Mouse (Mus musculus) heart, embryonic 14.5 days (tissue): ENCODE data around the gene Crnn. TPM values are rescaled to one million over a fixed set of nuclear protein-coding genes. Genes with fewer than 3 reads are reported as not detected.

Experiments used
- ATAC-seq: fragments of 200-750 bp; cut with Nextera tagmentation; 2 replicates; pipeline ENCODE4 v1.8.0; 2017; ENCODE audit warnings: low read depth, moderate TSS enrichment; ENCODE audit not compliant: insufficient number of reproducible peaks, insufficient read depth, low FRiP score
- H3K27ac ChIP-seq, 2 experiments: fragments of 200-500 bp in 1 of 2; fragments of 300-500 bp in 1 of 2; sonication (generic) in 1 of 2; replicated peaks in 1 of 2; 2 replicates each; pipeline ENCODE4 v1.5.1; 2012 to 2014; ENCODE audit warnings: low read depth in 2 of 2, low read length in 2 of 2, control low read depth in 1 of 2, mild to moderate bottlenecking in 1 of 2, mixed read lengths in 1 of 2; ENCODE audit not compliant: control insufficient read depth in 1 of 2, insufficient read depth in 1 of 2
- H3K27me3 ChIP-seq: fragments of 300-500 bp; sonication (generic); 2 replicates; pipeline ENCODE4 v1.6.1; 2014; ENCODE audit warnings: mild to moderate bottlenecking, low read length, control low read depth; ENCODE audit not compliant: control insufficient read depth, insufficient read depth
- H3K36me3 ChIP-seq: fragments of 300-500 bp; sonication (generic); 2 replicates; pipeline ENCODE4 v1.6.1; 2014; ENCODE audit warnings: mild to moderate bottlenecking, control low read depth, low read length, mixed read lengths; ENCODE audit not compliant: control insufficient read depth, insufficient read depth
- H3K4me1 ChIP-seq, 2 experiments: fragments of 200-500 bp in 1 of 2; fragments of 300-500 bp in 1 of 2; sonication (generic) in 1 of 2; 2 replicates each; pipeline ENCODE4 v1.6.1; 2012 to 2014; ENCODE audit warnings: low read length in 2 of 2, control low read depth in 1 of 2, mixed read lengths in 1 of 2; ENCODE audit not compliant: control insufficient read depth in 2 of 2, insufficient read depth in 2 of 2
- H3K4me2 ChIP-seq: fragments of 300-500 bp; sonication (generic); 2 replicates; pipeline ENCODE4 v1.6.1; 2014; ENCODE audit warnings: mild to moderate bottlenecking, low read length
- H3K4me3 ChIP-seq, 2 experiments: fragments of 200-500 bp in 1 of 2; fragments of 300-500 bp in 1 of 2; sonication (generic) in 1 of 2; 2 replicates each; pipeline ENCODE4 v1.5.1; 2012 to 2014; ENCODE audit warnings: low read length in 2 of 2, mild to moderate bottlenecking in 2 of 2, control low read depth in 1 of 2, low read depth in 1 of 2, moderate library complexity in 1 of 2; ENCODE audit not compliant: control insufficient read depth in 1 of 2, insufficient read depth in 1 of 2
- H3K9ac ChIP-seq: fragments of 300-500 bp; sonication (generic); 2 replicates; pipeline ENCODE4 v1.6.1; 2014; ENCODE audit warnings: mild to moderate bottlenecking, low read length
- H3K9me3 ChIP-seq: fragments of 300-500 bp; sonication (generic); 2 replicates; pipeline ENCODE4 v1.6.1; 2016; ENCODE audit warnings: low read length, control low read depth; ENCODE audit not compliant: control insufficient read depth
- WGBS: fragments of 180-500 bp; shearing (Covaris S2); extraction: QIAGEN DNeasy Blood & Tissue Kit; methylation state at CpG from one replicate; pipeline ENCODE4 v1.1.7; 2014; 5-methylcytosine and 5-hydroxymethylcytosine counted together
- polyA plus RNA-seq: library from polyadenylated mRNA; unstranded; fragments of >200 nt; fragmentation: Nextera tagmentation; extraction: Ambion mirVana; gene quantifications from 2 replicates; pipeline ENCODE4 v1.2.1, GENCODE M21; 2014

Crnn gene
- not detected in 2 replicates for polyA plus RNA-seq

GRCm38 (mm10) chr3:93144510-93145051 is at the start of gene Crnn:
Gene Crnn, plus strand, starts transcription at chr3:93144787.
- no peak within 1 kb of the TSS for H3K9ac ChIP-seq
- H3K4me1 ChIP-seq = no peaks in the 10 kb centered on the region
- H3K27me3 ChIP-seq = no peaks in the 10 kb centered on the region
- no peak within 1 kb of the TSS for H3K4me3 ChIP-seq
- ATAC-seq = no peak
- WGBS = 41% methylated on average over 1 of the region's 1 CpGs
- H3K4me2 ChIP-seq = no peak within 1 kb of the TSS
- no peak within 1 kb of the TSS for H3K27ac ChIP-seq
- no peaks in the 10 kb centered on the region for H3K9me3 ChIP-seq
- no peaks in the 10 kb centered on the region for H3K36me3 ChIP-seq

GRCm38 (mm10) chr3:93096447-93096846 is 48.1 kb upstream of the Crnn start:
- Histone ChIP-seq H3K27me3 (no peaks in the 10 kb centered on the region), H3K4me2 (no peak overlapping the region), H3K27ac (no peak overlapping the region), H3K9ac (no peak overlapping the region), H3K4me1 (no peaks in the 10 kb centered on the region), H3K4me3 (no peak overlapping the region), H3K36me3 (no peaks in the 10 kb centered on the region), H3K9me3 (no peaks in the 10 kb centered on the region)
- 80% methylated on average over 2 of the region's 2 CpGs for whole genome bisulfite sequencing
- no peak for ATAC-seq

- no peaks in the 10 kb centered on the region for H3K36me3 ChIP-seq
- no peaks in the 10 kb centered on the region for H3K4me1 ChIP-seq
- no peaks in the 10 kb centered on the region for H3K27me3 ChIP-seq
- H3K27ac ChIP-seq = no peak overlapping the region
- H3K4me2 ChIP-seq = no peak overlapping the region
- WGBS = 37% methylated on average over 5 of the region's 5 CpGs
- H3K4me3 ChIP-seq = no peak overlapping the region
- no peak for ATAC-seq
- no peaks in the 10 kb centered on the region for H3K9me3 ChIP-seq
- no peak overlapping the region for H3K9ac ChIP-seq
These were observed 32.9 kb upstream of the Crnn start for GRCm38 (mm10) chr3:93111668-93112067.

DNA sequence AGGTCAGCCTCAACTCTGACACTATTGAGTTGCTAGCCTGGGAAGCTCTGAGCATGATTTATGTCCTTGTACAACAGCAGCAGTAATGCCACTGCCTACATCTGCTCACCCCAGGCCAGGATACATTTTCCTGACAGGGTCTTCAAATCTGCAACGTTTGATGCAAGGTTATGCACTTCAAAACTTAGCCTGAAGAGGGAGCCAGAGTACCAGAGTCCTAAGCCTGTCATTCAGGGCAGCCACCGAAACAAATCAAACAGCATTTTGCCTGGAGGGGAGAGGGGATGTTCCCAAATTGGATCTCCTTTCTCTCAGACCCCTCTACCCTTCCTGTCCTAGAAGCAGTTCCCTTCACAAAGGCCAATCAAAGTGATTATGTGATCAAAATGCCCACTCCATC is 30.1 kb upstream of the Crnn start:
- Histone ChIP-seq H3K4me2 (no peak overlapping the region), H3K27ac (no peak overlapping the region), H3K27me3 (no peaks in the 10 kb centered on the region), H3K36me3 (no peaks in the 10 kb centered on the region), H3K4me3 (no peak overlapping the region), H3K9ac (no peak overlapping the region), H3K4me1 (no peaks in the 10 kb centered on the region), H3K9me3 (no peaks in the 10 kb centered on the region)
- 3% methylated on average over 2 of the region's 2 CpGs for WGBS
- no peak for ATAC-seq

- Histone ChIP-seq H3K36me3 (no peaks in the 10 kb centered on the region), H3K9me3 (no peaks in the 10 kb centered on the region), H3K4me2 (no peak overlapping the region), H3K27ac (no peak overlapping the region), H3K4me1 (no peaks in the 10 kb centered on the region), H3K9ac (no peak overlapping the region), H3K4me3 (no peak overlapping the region), H3K27me3 (no peaks in the 10 kb centered on the region)
- WGBS = 48% methylated on average over 4 of the region's 4 CpGs
- no peak for ATAC-seq
These were observed 25.5 kb upstream of the Crnn start for GRCm38 (mm10) chr3:93119101-93119500.

GRCm38 (mm10) chr3:93128052-93128451 is 16.5 kb upstream of the Crnn start:
- H3K4me3 ChIP-seq = no peak overlapping the region
- H3K27me3 ChIP-seq = no peaks in the 10 kb centered on the region
- no peaks in the 10 kb centered on the region for H3K4me1 ChIP-seq
- no peak overlapping the region for H3K9ac ChIP-seq
- no peak overlapping the region for H3K27ac ChIP-seq
- H3K36me3 ChIP-seq = no peaks in the 10 kb centered on the region
- 21% methylated on average over 4 of the region's 4 CpGs for WGBS
- no peak overlapping the region for H3K4me2 ChIP-seq
- H3K9me3 ChIP-seq = no peaks in the 10 kb centered on the region
- ATAC-seq = no peak

- Histone ChIP-seq H3K36me3 (no peaks in the 10 kb centered on the region), H3K4me1 (no peaks in the 10 kb centered on the region), H3K4me2 (no peak overlapping the region), H3K9me3 (no peaks in the 10 kb centered on the region), H3K27ac (no peak overlapping the region), H3K9ac (no peak overlapping the region), H3K4me3 (no peak overlapping the region), H3K27me3 (no peaks in the 10 kb centered on the region)
- no peak for ATAC-seq
- WGBS = 35% methylated on average over 5 of the region's 5 CpGs
These were observed 15.5 kb upstream of the Crnn start for GRCm38 (mm10) chr3:93129076-93129475.

DNA sequence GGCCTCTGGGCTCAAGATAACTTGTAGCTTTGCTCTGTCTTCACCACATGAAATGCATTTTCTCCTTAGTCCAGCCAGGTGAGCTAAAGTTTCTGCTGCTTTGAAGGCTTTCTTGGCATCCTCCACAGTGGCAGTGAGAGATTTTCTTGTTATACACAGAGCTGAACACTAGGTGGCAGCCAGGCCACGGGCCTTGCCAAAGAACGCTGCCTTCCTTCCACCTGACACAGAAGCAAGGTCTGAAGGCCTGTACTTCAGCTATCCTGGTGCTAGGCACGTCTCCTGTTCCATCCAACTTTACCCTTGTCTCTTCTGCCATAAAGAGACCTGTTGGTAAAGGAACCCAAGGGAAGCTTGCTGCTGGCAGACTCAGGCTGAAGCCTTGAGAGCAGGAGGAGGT is 14.1 kb upstream of the Crnn start:
- Histone ChIP-seq H3K27ac (no peak overlapping the region), H3K4me2 (no peak overlapping the region), H3K4me1 (no peaks in the 10 kb centered on the region), H3K27me3 (no peaks in the 10 kb centered on the region), H3K9me3 (no peaks in the 10 kb centered on the region), H3K36me3 (no peaks in the 10 kb centered on the region), H3K4me3 (no peak overlapping the region), H3K9ac (no peak overlapping the region)
- 13% methylated on average over 3 of the region's 3 CpGs for WGBS
- ATAC-seq = no peak
